Mouse (Mus musculus) forebrain, embryonic 13.5 days (tissue): ENCODE measurements around the gene Dram1. TPM values are rescaled to one million over a fixed set of nuclear protein-coding genes. Genes with fewer than 3 reads are reported as not detected.

Source experiments
- ATAC-seq: fragments of 200-750 bp; cut with Nextera tagmentation; 2 replicates; pipeline ENCODE4 v1.8.0; 2017
- H3K27ac ChIP-seq: fragments of 300-500 bp; sonication (generic); 2 replicates; pipeline ENCODE4 v1.5.1; 2015; ENCODE audit warnings: inconsistent platforms, mild to moderate bottlenecking, moderate library complexity
- H3K27me3 ChIP-seq: fragments of 300-500 bp; sonication (generic); 2 replicates; pipeline ENCODE4 v1.6.1; 2015; ENCODE audit warnings: mild to moderate bottlenecking, inconsistent platforms
- H3K36me3 ChIP-seq: fragments of 300-500 bp; sonication (generic); 2 replicates; pipeline ENCODE4 v1.6.1; 2015; ENCODE audit warnings: mild to moderate bottlenecking, inconsistent platforms; ENCODE audit not compliant: poor library complexity, severe bottlenecking
- H3K4me1 ChIP-seq: fragments of 300-500 bp; sonication (generic); 2 replicates; pipeline ENCODE4 v1.6.1; 2015; ENCODE audit warnings: inconsistent platforms
- H3K4me2 ChIP-seq: fragments of 300-500 bp; sonication (generic); 2 replicates; pipeline ENCODE4 v1.6.1; 2015; ENCODE audit warnings: inconsistent platforms, mild to moderate bottlenecking, moderate library complexity
- H3K4me3 ChIP-seq: fragments of 300-500 bp; sonication (generic); 2 replicates; pipeline ENCODE4 v1.5.1; 2015; ENCODE audit warnings: mild to moderate bottlenecking, inconsistent platforms
- H3K9ac ChIP-seq: fragments of 300-500 bp; sonication (generic); 2 replicates; pipeline ENCODE4 v1.6.1; 2015; ENCODE audit warnings: mild to moderate bottlenecking, inconsistent platforms
- H3K9me3 ChIP-seq: fragments of 300-500 bp; sonication (generic); replicated peaks from 2 replicates; pipeline ENCODE4 v1.6.1; 2016; ENCODE audit warnings: inconsistent platforms
- WGBS: fragments of 180-500 bp; shearing (Covaris S2); methylation state at CpG from one replicate; pipeline ENCODE4 v1.1.7; 2015; 5-methylcytosine and 5-hydroxymethylcytosine counted together
- polyA plus RNA-seq: library from polyadenylated mRNA; unstranded; fragments of >200 nt; fragmentation: Nextera tagmentation; extraction: Ambion mirVana; gene quantifications from 2 replicates; pipeline ENCODE4 v1.2.1, GENCODE M21; 2015

Gene Dram1
- 0.19 and 0.39 TPM in 2 replicates for polyA plus RNA-seq

DNA sequence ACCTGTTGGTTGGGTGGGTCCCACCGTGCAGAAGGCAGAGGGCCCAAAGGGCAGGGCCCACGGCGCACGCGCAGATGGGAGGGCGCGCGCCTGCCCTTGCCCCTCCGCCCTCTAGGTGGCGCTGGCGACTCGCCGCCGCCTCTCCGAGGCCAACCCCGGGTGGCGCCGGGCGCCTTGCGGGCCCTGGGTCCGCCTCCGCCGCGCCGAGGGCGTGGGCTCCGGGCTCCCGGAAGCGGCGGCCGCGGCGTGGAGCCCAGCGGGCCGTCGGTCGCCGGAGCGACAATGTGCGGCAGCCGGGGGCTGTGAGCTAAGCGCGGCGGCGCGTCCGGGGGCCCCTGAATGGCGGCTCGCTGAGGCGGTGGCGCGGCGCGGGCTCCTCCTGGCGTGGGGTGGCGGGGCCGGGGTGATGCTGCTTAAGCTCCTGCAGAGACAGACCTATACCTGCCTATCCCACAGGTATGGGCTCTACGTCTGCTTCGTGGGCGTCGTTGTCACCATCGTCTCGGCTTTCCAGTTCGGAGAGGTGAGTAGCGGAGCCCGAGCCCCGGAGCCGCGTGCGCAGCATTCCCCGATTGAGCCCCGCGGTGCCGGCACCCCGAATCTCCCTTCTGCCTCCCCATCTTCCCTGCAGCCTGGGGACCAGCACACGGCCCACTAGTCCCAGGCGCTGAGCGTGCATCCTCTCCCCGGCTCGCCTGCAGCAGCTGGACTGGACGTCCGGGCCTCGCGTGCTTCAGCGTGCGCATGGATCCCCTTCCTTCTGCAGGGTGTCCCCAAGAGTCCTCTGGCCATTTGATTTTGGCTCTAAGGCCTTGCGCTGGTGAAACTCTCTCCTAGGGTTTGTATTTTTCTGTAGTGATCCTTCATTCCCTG, at the start of gene Dram1, which contains the start of gene Gnptab:
Dram1 (minus strand) TSS at position 68 of the 873 bp plus-strand sequence.
Gnptab (plus strand) TSS at position 120 of the 873 bp plus-strand sequence.
- no peaks in the 10 kb centered on the region for H3K9me3 ChIP-seq
- peaks cover 19% of the 10 kb centered on the region for H3K4me1 ChIP-seq
- under 1% methylated on average over 71 of the region's 87 CpGs for WGBS
- H3K36me3 ChIP-seq, result no peaks in the 10 kb centered on the region
- peak within 1 kb of the TSS; percentile 86 for H3K4me2 ChIP-seq
- ATAC-seq, result peak; percentile 89
- H3K27me3 ChIP-seq, result no peaks in the 10 kb centered on the region
- H3K4me3 ChIP-seq, result peak within 1 kb of the TSS; percentile 76
- H3K9ac ChIP-seq, result peak within 1 kb of the TSS; percentile 88
- H3K27ac ChIP-seq, result peak within 1 kb of the TSS; percentile 75

DNA sequence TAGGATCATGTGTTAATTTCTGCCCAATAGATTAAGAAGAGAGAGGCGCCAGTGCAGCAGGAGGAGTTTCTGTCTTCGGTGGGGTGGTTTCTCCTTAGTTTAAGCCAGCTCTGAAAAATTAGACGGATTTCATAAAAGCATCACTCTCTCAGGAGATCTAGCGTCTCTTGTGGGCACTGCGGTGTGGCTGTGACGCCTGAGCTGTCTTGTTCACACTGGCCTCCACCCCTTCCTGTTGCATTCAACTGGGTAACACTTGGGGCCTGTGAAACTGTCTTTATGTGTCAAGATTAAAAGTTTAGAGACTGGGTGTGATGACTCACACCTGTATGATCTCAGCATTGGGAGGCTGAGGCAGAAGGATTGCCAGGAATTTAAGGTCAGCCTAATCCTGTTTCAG, 49.1 kb upstream of the Dram1 start:
- H3K9me3 ChIP-seq, result no peaks in the 10 kb centered on the region
- H3K4me2 ChIP-seq, result no peak overlapping the region
- H3K4me3 ChIP-seq, result no peak overlapping the region
- 94% methylated on average over 6 of the region's 6 CpGs for WGBS
- H3K27ac ChIP-seq, result no peak overlapping the region
- H3K4me1 ChIP-seq, result no peaks in the 10 kb centered on the region
- no peak overlapping the region for H3K9ac ChIP-seq
- peaks cover 40% of the 10 kb centered on the region for H3K36me3 ChIP-seq
- no peaks in the 10 kb centered on the region for H3K27me3 ChIP-seq
- no peak for ATAC-seq

DNA sequence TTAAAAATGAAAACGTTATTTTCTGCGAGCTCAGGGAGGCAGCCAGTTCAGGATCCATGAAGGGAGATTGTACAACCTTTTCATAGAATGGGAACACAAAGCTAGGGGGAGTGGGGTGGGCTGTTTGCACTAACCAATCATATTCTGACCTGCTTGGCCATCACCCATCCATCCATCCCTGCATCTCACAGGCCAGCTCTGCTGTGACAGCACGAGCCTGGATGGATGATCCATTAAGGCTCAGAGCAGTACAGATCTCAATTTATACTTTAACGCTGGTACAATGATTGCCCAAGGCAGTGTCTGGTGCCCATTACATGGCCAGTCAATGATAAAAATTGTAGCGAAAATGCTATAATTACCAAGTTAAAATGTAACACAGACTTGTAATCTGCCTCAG, 48.0 kb upstream of the Dram1 start:
- Histone ChIP-seq H3K4me1 (no peaks in the 10 kb centered on the region), H3K27ac (no peak overlapping the region), H3K4me2 (no peak overlapping the region), H3K9ac (no peak overlapping the region), H3K36me3 (peaks cover 36% of the 10 kb centered on the region), H3K27me3 (no peaks in the 10 kb centered on the region), H3K4me3 (no peak overlapping the region), H3K9me3 (no peaks in the 10 kb centered on the region)
- 65% methylated on average over 5 of the region's 5 CpGs for WGBS
- 0 out of 2 replicates have a peak, but pooled peaks have one; percentile 25 for ATAC-seq

DNA sequence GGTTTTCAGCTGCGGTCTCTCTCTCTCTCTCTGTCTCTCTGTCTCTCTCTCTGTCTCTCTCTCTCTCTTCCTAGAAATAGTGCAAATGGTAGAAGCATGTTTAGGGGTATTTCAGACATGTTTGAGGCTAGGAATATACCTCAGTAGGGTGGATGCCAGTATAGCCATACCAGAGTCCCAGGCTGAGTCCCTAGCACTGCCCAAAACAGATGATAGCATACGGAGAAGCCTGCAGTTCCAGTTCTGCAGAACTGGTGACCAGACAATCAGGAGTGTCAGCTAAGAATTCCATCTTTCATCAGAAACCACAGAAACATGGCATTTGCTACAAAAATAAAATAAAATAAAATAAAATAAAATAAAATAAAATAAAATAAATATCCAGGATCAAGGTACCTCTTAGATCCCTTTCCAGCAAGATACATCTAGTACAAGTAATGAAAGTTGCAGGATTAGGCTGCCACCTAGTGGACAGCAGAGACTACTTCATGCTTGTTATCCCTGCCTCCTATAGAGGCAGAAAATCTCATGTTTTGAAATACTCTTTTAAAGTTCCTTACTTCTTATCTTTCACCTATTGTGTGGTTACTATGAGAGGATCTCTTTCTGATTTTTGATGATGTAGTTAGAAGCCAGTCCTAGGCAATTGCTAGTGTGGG, 47.4 kb upstream of the Dram1 start:
- no peaks in the 10 kb centered on the region for H3K27me3 ChIP-seq
- no peak overlapping the region for H3K4me3 ChIP-seq
- no peaks in the 10 kb centered on the region for H3K4me1 ChIP-seq
- peaks cover 31% of the 10 kb centered on the region for H3K36me3 ChIP-seq
- H3K4me2 ChIP-seq, result no peak overlapping the region
- ATAC-seq, result peak; percentile 87
- H3K9ac ChIP-seq, result no peak overlapping the region
- no peaks in the 10 kb centered on the region for H3K9me3 ChIP-seq
- WGBS, result 96% methylated on average over 2 of the region's 2 CpGs
- no peak overlapping the region for H3K27ac ChIP-seq

DNA sequence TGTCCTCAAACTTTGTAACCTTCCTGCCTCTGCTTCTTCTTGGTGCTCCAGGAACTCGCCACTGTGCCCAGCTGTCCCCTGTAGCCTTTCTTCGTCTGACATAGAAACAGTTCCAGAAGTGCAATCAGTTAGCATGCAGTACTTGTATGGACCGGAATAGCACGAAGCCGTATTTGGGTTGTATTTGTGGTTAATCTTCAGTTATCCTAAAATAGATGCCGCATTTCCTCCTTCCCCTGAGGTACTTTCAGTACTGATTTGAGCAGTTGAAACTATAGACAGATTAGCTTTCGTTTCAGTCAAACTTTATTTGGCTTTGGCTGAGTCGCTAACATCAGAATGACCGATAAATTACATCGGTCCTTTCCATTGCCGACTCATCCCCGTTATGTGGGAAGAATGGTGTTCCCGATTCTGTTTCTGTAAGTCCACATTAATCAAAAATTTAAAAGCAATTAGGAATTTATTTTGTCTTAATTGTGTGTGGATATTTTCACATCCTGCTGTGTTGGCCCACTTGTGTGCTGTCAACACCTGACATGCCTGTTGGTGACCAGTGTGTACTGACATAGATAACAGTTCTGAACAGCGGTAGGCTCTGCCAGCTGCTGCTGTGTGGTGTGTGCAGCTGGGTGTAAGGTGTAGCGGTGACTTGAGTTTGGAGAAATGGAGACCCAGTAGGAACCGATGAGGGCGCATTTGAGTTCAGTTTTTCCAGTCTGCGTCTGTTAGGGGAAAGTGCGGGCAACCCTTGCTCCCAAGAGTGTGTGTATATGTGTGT, 42.0 kb upstream of the Dram1 start:
- H3K36me3 ChIP-seq, result peaks cover 12% of the 10 kb centered on the region
- H3K4me3 ChIP-seq, result no peak overlapping the region
- H3K4me1 ChIP-seq, result no peaks in the 10 kb centered on the region
- no peaks in the 10 kb centered on the region for H3K9me3 ChIP-seq
- 94% methylated on average over 19 of the region's 19 CpGs for WGBS
- H3K27ac ChIP-seq, result no peak overlapping the region
- no peaks in the 10 kb centered on the region for H3K27me3 ChIP-seq
- ATAC-seq, result no peak
- H3K9ac ChIP-seq, result no peak overlapping the region
- H3K4me2 ChIP-seq, result no peak overlapping the region

DNA sequence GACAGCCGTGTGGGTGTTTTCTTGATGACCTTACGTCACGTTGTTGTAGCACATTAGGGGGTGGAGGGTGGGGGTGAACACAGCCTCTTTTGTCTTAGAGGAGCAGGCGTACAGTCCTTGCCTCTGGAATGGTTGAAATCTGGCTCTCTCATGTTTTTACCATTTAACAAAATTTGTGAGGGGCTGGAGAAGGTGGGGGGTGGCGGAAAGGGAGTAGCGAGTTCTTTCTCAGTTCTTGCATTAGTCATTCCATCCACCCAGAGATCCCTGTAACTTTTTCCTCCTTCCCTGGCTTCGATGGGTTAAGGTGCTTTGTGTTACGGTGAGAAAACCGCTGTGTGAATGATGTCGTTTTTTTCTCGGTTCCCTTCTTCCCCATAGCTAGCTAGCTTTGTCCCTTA, 41.3 kb upstream of the Dram1 start:
- Histone ChIP-seq H3K27me3 (no peaks in the 10 kb centered on the region), H3K9me3 (no peaks in the 10 kb centered on the region)

DNA sequence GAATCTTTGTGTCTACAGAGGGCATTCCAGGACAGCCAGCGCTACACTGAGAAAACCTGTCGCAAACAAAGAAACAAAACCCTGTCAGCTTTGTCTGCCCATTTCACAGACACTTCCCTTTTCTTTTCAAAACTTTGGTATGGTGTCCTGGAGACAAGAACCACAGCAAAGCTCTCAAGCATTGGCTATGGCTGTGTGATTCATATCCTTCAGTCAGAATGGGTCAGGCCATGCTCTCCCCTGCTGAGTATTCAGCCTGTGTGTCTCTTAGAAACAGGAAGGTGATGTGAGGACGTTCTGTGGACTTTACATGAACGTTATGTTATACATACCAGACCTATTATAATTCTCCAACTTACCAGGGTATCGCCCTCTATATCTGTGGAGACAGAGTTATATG, 38.8 kb upstream of the Dram1 start:
- peaks cover 3% of the 10 kb centered on the region; the same call in 1 of the 2 replicates for H3K4me1 ChIP-seq
- H3K9ac ChIP-seq, result no peak overlapping the region
- H3K27me3 ChIP-seq, result no peaks in the 10 kb centered on the region
- H3K4me3 ChIP-seq, result no peak overlapping the region
- no peak for ATAC-seq
- H3K4me2 ChIP-seq, result no peak overlapping the region
- peaks cover 15% of the 10 kb centered on the region for H3K36me3 ChIP-seq
- H3K27ac ChIP-seq, result no peak overlapping the region
- no peaks in the 10 kb centered on the region for H3K9me3 ChIP-seq
- 94% methylated on average over 5 of the region's 5 CpGs for WGBS

More for the DNA sequence above, 41.3 kb upstream of the Dram1 start:
- Histone ChIP-seq H3K9ac (no peak overlapping the region), H3K27ac (no peak overlapping the region), H3K4me2 (no peak overlapping the region), H3K4me1 (no peaks in the 10 kb centered on the region), H3K36me3 (peaks cover 15% of the 10 kb centered on the region), H3K4me3 (no peak overlapping the region)
- no peak for ATAC-seq
- 77% methylated on average over 11 of the region's 11 CpGs for WGBS

DNA sequence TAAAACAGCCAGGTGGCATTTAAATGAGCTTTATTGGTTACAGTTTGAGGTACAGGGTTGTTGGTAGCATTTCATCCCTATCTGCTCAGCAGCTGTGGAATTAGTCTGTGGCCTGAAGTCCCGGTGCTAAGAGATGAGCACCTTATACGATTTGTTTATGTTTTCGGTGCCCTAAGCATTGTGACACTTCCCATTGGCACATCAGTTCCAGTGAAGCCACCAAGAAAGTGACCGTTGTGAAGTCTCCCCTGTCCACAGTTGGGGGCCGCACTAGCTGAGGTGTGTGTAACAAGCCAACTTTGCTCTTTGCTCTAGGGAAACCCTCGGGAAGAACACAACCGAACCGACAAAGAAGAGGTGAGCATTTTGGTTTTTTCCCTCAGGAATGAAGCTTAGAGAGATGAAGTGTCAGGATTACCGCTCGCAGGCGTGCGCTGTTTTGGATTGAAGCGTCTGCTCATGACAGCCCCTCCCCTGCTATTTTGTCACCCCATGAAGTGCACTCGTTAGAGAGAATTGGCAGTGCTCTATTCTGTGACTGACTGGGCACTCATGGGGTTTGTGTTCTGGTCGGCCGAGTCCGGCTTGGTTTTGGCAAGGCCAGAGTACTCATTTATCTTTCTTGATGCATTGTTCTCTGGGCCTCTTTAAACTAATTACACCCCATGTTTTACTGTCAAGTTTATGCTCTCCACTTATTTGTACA, 33.6 kb upstream of the Dram1 start:
- H3K9ac ChIP-seq, result no peak overlapping the region
- no peak; the same call in 1 of the 2 replicates for ATAC-seq
- WGBS, result 53% methylated on average over 17 of the region's 17 CpGs

DNA sequence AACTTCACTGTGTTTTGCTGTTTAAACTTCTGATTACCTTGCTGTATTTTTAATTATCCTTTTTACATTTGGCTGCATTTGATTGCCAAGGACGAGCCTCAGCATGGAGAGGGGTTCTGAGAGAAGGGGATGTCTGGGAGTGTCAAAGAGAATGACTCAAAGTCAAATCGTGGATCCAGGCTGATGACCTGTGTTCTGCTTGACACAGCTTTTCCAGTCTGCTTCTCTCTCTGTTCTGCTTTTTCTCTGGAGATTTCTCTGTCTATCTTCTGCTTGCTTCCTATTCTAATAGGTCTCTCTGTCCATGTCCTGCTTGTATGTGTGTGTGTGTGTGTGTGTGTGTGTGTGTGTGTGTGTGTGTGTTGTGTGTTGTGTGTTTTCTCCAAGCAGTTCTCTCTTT, 30.9 kb upstream of the Dram1 start:
- Histone ChIP-seq H3K4me2 (no peak overlapping the region), H3K9ac (no peak overlapping the region), H3K4me3 (no peak overlapping the region), H3K4me1 (peaks cover 10% of the 10 kb centered on the region; the same call in 1 of the 2 replicates), H3K36me3 (no peaks in the 10 kb centered on the region), H3K27ac (no peak overlapping the region), H3K27me3 (no peaks in the 10 kb centered on the region), H3K9me3 (no peaks in the 10 kb centered on the region)
- ATAC-seq, result no peak
- 75% methylated on average over 2 of the region's 2 CpGs for WGBS

More for the DNA sequence above, 33.6 kb upstream of the Dram1 start:
- Histone ChIP-seq H3K4me3 (no peak overlapping the region), H3K27me3 (no peaks in the 10 kb centered on the region), H3K4me1 (peaks cover 10% of the 10 kb centered on the region; the same call in 1 of the 2 replicates), H3K4me2 (no peak overlapping the region), H3K27ac (no peak overlapping the region), H3K9me3 (no peaks in the 10 kb centered on the region), H3K36me3 (peaks cover 5% of the 10 kb centered on the region; the same call in 1 of the 2 replicates)

DNA sequence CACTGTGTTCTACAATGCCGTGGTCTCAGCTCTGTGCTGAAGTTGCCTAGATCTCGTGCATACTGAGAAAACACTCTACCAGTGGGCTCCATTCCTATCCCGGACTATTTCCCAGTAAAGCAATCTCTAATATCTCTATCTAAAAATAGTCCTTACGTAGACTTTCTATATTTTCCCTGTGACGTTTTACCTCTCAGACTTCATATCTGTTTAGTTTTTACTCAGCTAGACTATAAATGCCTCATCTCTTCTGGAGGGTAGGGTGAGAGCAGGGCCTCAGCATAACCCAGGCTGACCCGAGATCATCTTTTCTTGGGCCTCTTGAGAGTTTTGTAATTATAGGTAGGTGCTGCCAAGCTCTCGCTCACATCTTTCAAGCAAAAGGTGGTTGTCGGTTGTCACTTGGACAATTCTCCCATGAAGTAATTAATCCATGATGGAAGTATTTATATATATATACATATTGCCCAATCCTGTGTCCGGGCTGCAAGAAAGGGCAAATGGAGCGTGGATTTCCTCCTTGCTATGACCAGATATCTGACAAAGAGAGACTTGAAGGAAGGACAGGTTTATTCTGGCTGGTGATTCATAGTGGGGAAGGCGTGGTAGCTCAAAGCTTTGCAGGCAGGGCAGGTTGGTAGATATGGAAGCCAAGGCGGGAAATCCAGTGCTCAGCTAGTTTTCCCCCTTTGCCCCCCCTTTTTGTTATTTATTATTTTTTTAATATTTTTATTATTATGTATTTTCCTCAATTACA, 29.2 kb upstream of the Dram1 start:
- H3K27me3 ChIP-seq, result no peaks in the 10 kb centered on the region
- H3K27ac ChIP-seq, result no peak overlapping the region
- no peak for ATAC-seq
- WGBS, result 93% methylated on average over 12 of the region's 12 CpGs
- peaks cover 10% of the 10 kb centered on the region; the same call in 1 of the 2 replicates for H3K4me1 ChIP-seq
- H3K9me3 ChIP-seq, result no peaks in the 10 kb centered on the region
- no peak overlapping the region for H3K9ac ChIP-seq
- H3K4me3 ChIP-seq, result no peak overlapping the region
- no peaks in the 10 kb centered on the region for H3K36me3 ChIP-seq
- no peak overlapping the region for H3K4me2 ChIP-seq

DNA sequence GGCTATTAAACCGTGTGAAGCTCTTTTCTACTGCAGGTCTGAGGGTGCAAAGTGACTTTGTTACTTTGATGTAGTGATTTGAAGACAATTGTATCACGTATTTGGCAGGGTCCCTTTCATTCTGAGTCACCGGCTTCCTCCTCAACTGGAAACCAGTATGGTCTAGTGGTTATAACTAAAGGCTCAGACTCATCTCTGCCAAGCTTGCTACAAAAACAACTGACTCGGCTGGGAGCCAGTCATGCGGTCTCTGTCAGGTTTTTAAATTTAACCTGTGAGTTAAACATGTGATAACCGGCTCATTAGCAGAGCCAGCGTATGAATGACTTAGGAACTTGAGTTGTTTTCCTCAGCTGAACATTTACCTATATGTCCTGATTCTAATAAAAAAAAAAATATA, 26.9 kb upstream of the Dram1 start:
- H3K4me2 ChIP-seq, result no peak overlapping the region
- 84% methylated on average over 7 of the region's 7 CpGs for WGBS
- no peak overlapping the region for H3K27ac ChIP-seq
- no peak overlapping the region for H3K4me3 ChIP-seq
- no peak overlapping the region for H3K9ac ChIP-seq
- no peaks in the 10 kb centered on the region for H3K9me3 ChIP-seq
- H3K27me3 ChIP-seq, result no peaks in the 10 kb centered on the region
- no peak for ATAC-seq
- H3K4me1 ChIP-seq, result no peaks in the 10 kb centered on the region
- peaks cover 9% of the 10 kb centered on the region; the same call in 1 of the 2 replicates for H3K36me3 ChIP-seq
